Mouse (Mus musculus) neural tube, embryonic 12.5 days (tissue): ENCODE measurements around the gene Klrd1. TPM values are rescaled to one million over a fixed set of nuclear protein-coding genes. Genes with fewer than 3 reads are reported as not detected.
"Not testable (repeated sequence)": the region's sequence is repeated elsewhere in the genome, so short reads cannot be mapped to it uniquely, and the experiment has no call there.

Experiments used
- ATAC-seq: fragments of 200-750 bp; cut with Nextera tagmentation; 2 replicates; pipeline ENCODE4 v1.8.0; 2017; ENCODE audit warnings: low read depth, mild to moderate bottlenecking, moderate TSS enrichment, moderate library complexity; ENCODE audit not compliant: low FRiP score
- H3K27ac ChIP-seq: fragments of 300-500 bp; sonication (generic); 2 replicates; pipeline ENCODE4 v1.5.1; 2016
- H3K27me3 ChIP-seq: fragments of 300-500 bp; sonication (generic); replicated peaks from 2 replicates; pipeline ENCODE4 v1.6.1; 2016; ENCODE audit warnings: mild to moderate bottlenecking
- H3K36me3 ChIP-seq: fragments of 300-500 bp; sonication (generic); 2 replicates; pipeline ENCODE4 v1.6.1; 2016; ENCODE audit warnings: mild to moderate bottlenecking
- H3K4me1 ChIP-seq: fragments of 300-500 bp; sonication (generic); 2 replicates; pipeline ENCODE4 v1.6.1; 2016
- H3K4me2 ChIP-seq: fragments of 300-500 bp; sonication (generic); replicated peaks from 2 replicates; pipeline ENCODE4 v1.6.1; 2016; ENCODE audit warnings: mild to moderate bottlenecking
- H3K4me3 ChIP-seq: fragments of 300-500 bp; sonication (generic); 2 replicates; pipeline ENCODE4 v1.5.1; 2016
- H3K9ac ChIP-seq: fragments of 300-500 bp; sonication (generic); 2 replicates; pipeline ENCODE4 v1.6.1; 2016; ENCODE audit warnings: mild to moderate bottlenecking
- H3K9me3 ChIP-seq: fragments of 300-500 bp; sonication (generic); 2 replicates; pipeline ENCODE4 v1.6.1; 2016; ENCODE audit warnings: mild to moderate bottlenecking
- WGBS: fragments of 180-500 bp; shearing (Covaris S2); methylation state at CpG from one replicate; pipeline ENCODE4 v1.1.7; 2016; 5-methylcytosine and 5-hydroxymethylcytosine counted together
- polyA plus RNA-seq: library from polyadenylated mRNA; unstranded; fragments of >200 nt; fragmentation: Nextera tagmentation; extraction: Ambion mirVana; gene quantifications from 2 replicates; pipeline ENCODE4 v1.2.1, GENCODE M21; 2016

The Klrd1 gene
- polyA plus RNA-seq, 1 experiment from 2014 or later: not detected

DNA sequence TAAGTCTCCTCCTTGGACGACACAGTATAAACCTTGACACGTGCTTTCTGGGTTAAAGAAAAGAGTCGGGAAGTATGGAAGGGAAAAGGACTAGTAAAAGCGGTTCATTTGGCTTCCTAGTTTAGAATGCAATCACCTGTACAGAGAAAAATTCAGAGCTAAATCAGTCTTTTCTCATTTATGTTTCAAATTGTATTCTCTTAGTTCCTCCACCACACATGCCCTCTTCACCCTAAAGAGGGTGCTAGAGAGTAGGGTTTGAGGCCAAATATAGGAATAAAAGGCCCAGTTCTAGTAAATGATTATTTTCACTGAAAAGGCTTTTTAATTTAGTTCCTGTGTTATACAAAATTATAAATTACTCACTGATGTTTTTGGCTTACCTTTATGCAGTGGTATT is 10.3 kb upstream of the Klrd1 start:
- no peak overlapping the region for H3K4me3 ChIP-seq
- no peak overlapping the region for H3K4me2 ChIP-seq
- no peak overlapping the region for H3K9ac ChIP-seq
- H3K27me3 ChIP-seq: no peaks in the 10 kb centered on the region
- 59% methylated on average over 4 of the region's 4 CpGs for WGBS
- ATAC-seq: no peak
- no peaks in the 10 kb centered on the region for H3K4me1 ChIP-seq
- no peaks in the 10 kb centered on the region for H3K9me3 ChIP-seq
- H3K36me3 ChIP-seq: no peaks in the 10 kb centered on the region
- no peak overlapping the region for H3K27ac ChIP-seq

DNA sequence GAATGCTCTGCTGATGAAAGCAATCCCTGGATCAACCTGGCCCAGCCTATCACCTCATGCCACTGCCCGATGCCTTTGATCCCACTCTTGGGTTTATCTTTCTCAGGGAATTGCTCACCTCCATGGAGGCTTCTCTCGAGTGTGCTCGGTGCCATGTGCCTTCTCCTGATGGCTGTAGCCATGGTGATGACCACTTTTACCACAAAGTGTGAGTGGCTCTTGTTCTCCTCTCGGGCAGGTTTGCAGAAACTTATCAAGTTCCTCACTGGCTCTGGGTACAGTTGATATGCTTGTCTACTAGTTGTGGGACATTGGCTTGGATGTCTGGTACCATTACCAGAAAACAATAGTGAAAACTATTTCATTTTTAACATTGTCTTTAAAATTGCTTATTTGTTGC is 9.7 kb upstream of the Klrd1 start:
- Histone ChIP-seq H3K4me2 (no peak overlapping the region), H3K27me3 (no peaks in the 10 kb centered on the region), H3K4me3 (no peak overlapping the region), H3K36me3 (no peaks in the 10 kb centered on the region), H3K9me3 (no peaks in the 10 kb centered on the region), H3K27ac (no peak overlapping the region), H3K4me1 (no peaks in the 10 kb centered on the region), H3K9ac (no peak overlapping the region)
- no peak for ATAC-seq
- 84% methylated on average over 4 of the region's 4 CpGs for WGBS

DNA sequence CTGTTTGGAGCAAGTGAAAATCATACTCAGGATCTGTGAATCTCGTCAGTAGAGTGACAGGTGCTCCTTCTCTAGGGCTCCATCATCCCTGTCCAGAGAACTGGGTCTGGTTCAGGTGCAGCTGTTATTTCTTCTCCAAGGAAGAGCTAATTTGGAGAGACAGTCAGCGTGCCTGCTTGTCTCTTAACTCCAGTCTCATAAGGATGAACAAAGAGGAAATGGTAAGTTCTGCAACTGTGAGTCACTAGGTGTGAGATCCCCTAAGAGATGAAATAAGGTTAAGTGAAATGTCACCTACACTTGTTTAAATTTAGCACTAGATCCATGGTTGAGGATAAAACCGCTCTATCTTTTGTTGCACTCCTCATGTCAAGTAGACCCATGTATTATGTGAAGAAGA is 8.6 kb upstream of the Klrd1 start:
- H3K4me2 ChIP-seq: no peak overlapping the region
- H3K27ac ChIP-seq: no peak overlapping the region
- H3K9me3 ChIP-seq: no peaks in the 10 kb centered on the region
- no peaks in the 10 kb centered on the region for H3K36me3 ChIP-seq
- H3K27me3 ChIP-seq: no peaks in the 10 kb centered on the region
- no peak for ATAC-seq
- H3K4me1 ChIP-seq: no peaks in the 10 kb centered on the region
- H3K4me3 ChIP-seq: no peak overlapping the region
- 80% methylated on average over 3 of the region's 3 CpGs for WGBS
- no peak overlapping the region for H3K9ac ChIP-seq

DNA sequence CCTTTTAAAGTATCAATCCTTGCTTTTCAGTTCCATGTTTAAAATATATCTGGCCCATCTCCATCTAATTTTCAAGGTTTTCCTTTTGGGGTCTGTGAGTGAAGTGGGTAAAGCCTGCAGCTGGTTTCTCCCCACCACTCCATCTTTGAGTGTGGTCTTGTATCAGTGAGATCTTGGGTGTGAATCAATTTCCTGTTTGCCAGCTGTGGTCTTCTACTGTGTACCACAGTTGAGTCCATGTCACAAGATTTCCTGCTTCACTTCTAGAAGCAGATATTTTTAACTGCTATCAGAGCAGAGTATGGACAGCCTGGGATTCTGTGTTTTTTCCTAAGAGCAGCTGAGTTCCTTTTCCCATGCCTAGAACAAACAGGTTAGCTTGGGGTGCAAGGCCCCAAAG is 16.8 kb downstream of the Klrd1 start:
- no peaks in the 10 kb centered on the region for H3K4me1 ChIP-seq
- H3K9ac ChIP-seq: no peak overlapping the region
- no peaks in the 10 kb centered on the region for H3K27me3 ChIP-seq
- H3K9me3 ChIP-seq: no peaks in the 10 kb centered on the region
- no peak for ATAC-seq
- no peaks in the 10 kb centered on the region for H3K36me3 ChIP-seq
- H3K4me3 ChIP-seq: no peak overlapping the region
- no peak overlapping the region for H3K27ac ChIP-seq
- no peak overlapping the region for H3K4me2 ChIP-seq

- no peak within 1 kb of the TSS for H3K4me3 ChIP-seq
- no peaks in the 10 kb centered on the region for H3K9me3 ChIP-seq
- no peak within 1 kb of the TSS for H3K27ac ChIP-seq
- H3K4me1 ChIP-seq: no peaks in the 10 kb centered on the region
- H3K9ac ChIP-seq: no peak within 1 kb of the TSS
- no peaks in the 10 kb centered on the region for H3K36me3 ChIP-seq
- WGBS: 84% methylated on average over 4 of the region's 4 CpGs
- no peaks in the 10 kb centered on the region for H3K27me3 ChIP-seq
- no peak for ATAC-seq
- H3K4me2 ChIP-seq: no peak within 1 kb of the TSS
Measured at GRCm38 (mm10) chr6:129623735-129624134, 32.2 kb downstream of the Klrd1 start, which contains the start of gene Klrk1. Gene Klrk1, minus strand, starts transcription at chr6:129623864.

GRCm38 (mm10) chr6:129631046-129631445 is 39.5 kb downstream of the Klrd1 start:
- H3K9me3 ChIP-seq, H3K4me2 ChIP-seq, H3K36me3 ChIP-seq, H3K27ac ChIP-seq, H3K9ac ChIP-seq, H3K4me1 ChIP-seq, H3K4me3 ChIP-seq, H3K27me3 ChIP-seq, ATAC-seq: not testable (repeated sequence)
- 82% methylated on average over 2 of the region's 2 CpGs for WGBS

DNA sequence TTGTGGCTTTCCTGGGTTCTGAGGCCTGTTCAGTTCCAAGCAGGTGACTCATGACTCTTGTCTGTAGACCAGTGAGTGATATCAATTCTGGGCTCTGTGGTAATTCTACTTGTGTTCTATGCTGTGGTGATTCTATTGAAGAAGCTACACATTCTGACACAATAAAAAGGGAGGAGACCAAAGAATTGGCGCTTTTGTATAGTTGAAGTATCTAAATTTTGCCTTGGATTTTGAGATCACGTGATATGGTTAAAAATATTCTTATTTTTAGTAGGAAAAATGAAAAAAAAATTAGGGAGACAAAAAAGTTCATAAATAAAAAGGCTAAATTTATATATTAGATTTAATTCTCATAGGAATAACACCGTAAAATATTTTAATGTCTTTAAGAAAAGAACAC is 51.7 kb downstream of the Klrd1 start, which contains the start of gene Klrc3:
Klrc3 (minus strand) TSS at position 101 of the 400 bp plus-strand sequence.
- H3K9ac ChIP-seq, H3K4me1 ChIP-seq, ATAC-seq, H3K27ac ChIP-seq, H3K4me3 ChIP-seq, H3K4me2 ChIP-seq, H3K27me3 ChIP-seq, H3K36me3 ChIP-seq, H3K9me3 ChIP-seq: not testable (repeated sequence)
- WGBS: 85% methylated on average over 3 of the region's 3 CpGs

DNA sequence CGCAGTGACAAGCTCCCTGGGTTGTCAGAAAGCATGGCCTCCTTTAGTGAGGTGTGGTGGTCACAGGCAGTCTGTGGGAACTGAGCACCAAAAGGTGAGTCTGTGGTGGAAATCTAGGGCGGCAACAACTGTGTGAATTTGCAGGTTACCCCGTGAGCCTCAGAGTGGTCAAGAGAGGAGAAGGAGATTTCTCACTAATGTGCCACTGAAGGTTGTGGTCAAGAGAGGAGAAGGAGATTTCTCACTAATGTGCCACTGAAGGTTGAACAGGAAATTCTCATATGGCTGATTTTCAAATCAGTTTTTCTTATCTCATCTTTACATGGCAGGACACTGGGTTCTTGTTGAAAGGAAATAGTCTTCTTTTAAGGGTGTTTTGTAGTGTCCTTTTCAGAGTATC is 52.5 kb downstream of the Klrd1 start:
- H3K27me3 ChIP-seq, H3K4me3 ChIP-seq, H3K9me3 ChIP-seq, H3K27ac ChIP-seq, H3K4me1 ChIP-seq, H3K36me3 ChIP-seq, ATAC-seq, H3K4me2 ChIP-seq, H3K9ac ChIP-seq: not testable (repeated sequence)
- no CpG with 5 or more reads among the region's 3 CpGs for WGBS

Other genes with a start within 250 kb of the Klrd1 start
- 0.23 and 0.34 TPM in 2 replicates for gene Clec12a, start 249.1 kb upstream of the Klrd1 start, polyA plus RNA-seq
- gene Clec12b, start 205.9 kb upstream of the Klrd1 start, polyA plus RNA-seq: 0.19 TPM in 1 of 2 replicates, not detected in the other
- 7.4 and 8.2 TPM in 2 replicates for gene Clec1b, start 194.5 kb upstream of the Klrd1 start, polyA plus RNA-seq
- 0.34 and 0.65 TPM in 2 replicates for gene Clec9a, start 182.9 kb upstream of the Klrd1 start, polyA plus RNA-seq
- gene Clec1a, start 139.8 kb upstream of the Klrd1 start, polyA plus RNA-seq: 2.8 TPM in 2 replicates
- 0.05 TPM in 1 of 2 replicates, not detected in the other for gene Olr1, start 84.6 kb upstream of the Klrd1 start, polyA plus RNA-seq
- not detected in 2 replicates for gene Tmem52b, start 79.2 kb upstream of the Klrd1 start, polyA plus RNA-seq
- gene Gabarapl1, start 58.6 kb upstream of the Klrd1 start, polyA plus RNA-seq: 115 and 119 TPM in 2 replicates
- gene Klre1, start 13.9 kb upstream of the Klrd1 start, polyA plus RNA-seq: not detected in 2 replicates
- gene Klrk1, start 32.1 kb downstream of the Klrd1 start, polyA plus RNA-seq: 0.15 and 0.34 TPM in 2 replicates
- gene Klrc3, start 51.6 kb downstream of the Klrd1 start, polyA plus RNA-seq: not detected in 2 replicates
- not detected in 2 replicates for gene Klrc2, start 68.9 kb downstream of the Klrd1 start, polyA plus RNA-seq
- gene Klrc1, start 87.2 kb downstream of the Klrd1 start, polyA plus RNA-seq: not detected in 2 replicates
- not detected in 2 replicates for gene Klri1, start 125.3 kb downstream of the Klrd1 start, polyA plus RNA-seq
- gene Klri2, start 148.7 kb downstream of the Klrd1 start, polyA plus RNA-seq: not detected in 2 replicates
- not detected in 2 replicates for gene Gm156, start 192.5 kb downstream of the Klrd1 start, polyA plus RNA-seq